Mouse (Mus musculus) lung, embryonic 16.5 days (tissue): ENCODE data around the gene Dffb. TPM values are rescaled to one million over a fixed set of nuclear protein-coding genes. Genes with fewer than 3 reads are reported as not detected.

Experiments
- ATAC-seq: fragments of 200-750 bp; cut with Nextera tagmentation; 2 replicates; pipeline ENCODE4 v1.8.0; 2017; ENCODE audit warnings: low read depth, mild to moderate bottlenecking, moderate library complexity
- H3K27ac ChIP-seq: fragments of 300-500 bp; sonication (generic); 2 replicates; pipeline ENCODE4 v1.5.1; 2014; ENCODE audit warnings: mild to moderate bottlenecking, control low read depth, low read length
- H3K27me3 ChIP-seq: fragments of 300-500 bp; sonication (generic); 2 replicates; pipeline ENCODE4 v1.6.1; 2014; ENCODE audit warnings: low read depth, low read length, mixed read lengths; ENCODE audit not compliant: control insufficient read depth, insufficient read depth
- H3K36me3 ChIP-seq: fragments of 300-500 bp; sonication (generic); 2 replicates; pipeline ENCODE4 v1.6.1; 2014; ENCODE audit warnings: low read length; ENCODE audit not compliant: control insufficient read depth, insufficient read depth
- H3K4me1 ChIP-seq: fragments of 300-500 bp; sonication (generic); replicated peaks from 2 replicates; pipeline ENCODE4 v1.6.1; 2014; ENCODE audit warnings: low read length, mixed read lengths; ENCODE audit not compliant: control insufficient read depth, insufficient read depth
- H3K4me2 ChIP-seq: fragments of 300-500 bp; sonication (generic); 2 replicates; pipeline ENCODE4 v1.6.1; 2014; ENCODE audit warnings: low read depth, low read length, control low read depth
- H3K4me3 ChIP-seq: fragments of 300-500 bp; sonication (generic); 2 replicates; pipeline ENCODE4 v1.5.1; 2014; ENCODE audit warnings: mild to moderate bottlenecking, low read length, control low read depth
- H3K9ac ChIP-seq: fragments of 300-500 bp; sonication (generic); 2 replicates; pipeline ENCODE4 v1.6.1; 2014; ENCODE audit warnings: low read length, control low read depth
- H3K9me3 ChIP-seq: fragments of 300-500 bp; sonication (generic); 2 replicates; pipeline ENCODE4 v1.6.1; 2016; ENCODE audit warnings: low read length; ENCODE audit not compliant: control insufficient read depth
- WGBS: fragments of 180-500 bp; shearing (Covaris S2); extraction: QIAGEN DNeasy Blood & Tissue Kit; methylation state at CpG from one replicate; pipeline ENCODE4 v1.1.7; 2014; 5-methylcytosine and 5-hydroxymethylcytosine counted together
- polyA plus RNA-seq: library from polyadenylated mRNA; unstranded; fragments of >200 nt; fragmentation: Nextera tagmentation; extraction: Ambion mirVana; gene quantifications from 2 replicates; pipeline ENCODE4 v1.2.1, GENCODE M21; 2015

Dffb gene
- polyA plus RNA-seq, 1 experiment from 2014 or later: 13.6 TPM

DNA sequence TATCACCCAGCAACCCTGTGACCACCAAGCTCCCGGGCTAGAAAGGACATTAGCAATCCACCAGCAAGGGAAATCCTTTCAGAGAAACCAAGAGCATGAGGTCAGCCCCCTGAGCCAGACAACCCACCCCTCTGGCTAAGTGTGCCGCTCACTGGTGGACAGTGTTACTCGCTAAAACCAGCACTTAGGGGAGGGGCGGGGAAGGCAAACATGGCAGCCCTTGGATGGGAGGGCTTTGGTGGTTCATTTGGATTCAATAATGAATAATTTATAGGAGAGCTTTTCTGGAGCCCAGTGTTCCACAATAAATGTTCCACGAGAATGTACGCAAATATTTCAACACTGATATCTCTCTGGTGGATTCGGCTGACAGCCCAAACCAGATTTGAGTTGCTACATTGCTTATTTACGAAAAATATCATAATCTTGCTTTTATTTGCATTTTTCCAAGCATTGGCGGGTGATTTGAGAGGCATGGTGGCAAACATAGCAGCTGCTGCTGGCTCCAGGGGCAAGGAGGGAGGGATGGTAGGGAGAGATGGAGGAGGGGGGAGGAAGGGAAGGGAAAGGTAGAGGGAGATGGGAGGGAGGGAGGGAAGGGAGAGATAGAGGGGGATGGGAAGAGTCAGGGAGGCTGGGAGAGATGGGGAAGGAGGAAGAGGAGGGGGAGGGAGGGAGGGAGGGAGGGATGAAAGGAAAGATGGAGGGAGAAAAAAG is 54.3 kb downstream of the Dffb start:
- WGBS: 55% methylated on average over 9 of the region's 9 CpGs
- H3K4me3 ChIP-seq: no peak overlapping the region
- no peaks in the 10 kb centered on the region for H3K27me3 ChIP-seq
- H3K9ac ChIP-seq: no peak overlapping the region
- H3K4me1 ChIP-seq: no peaks in the 10 kb centered on the region
- no peaks in the 10 kb centered on the region for H3K36me3 ChIP-seq
- no peaks in the 10 kb centered on the region for H3K9me3 ChIP-seq
- no peak overlapping the region for H3K4me2 ChIP-seq
- no peak for ATAC-seq
- H3K27ac ChIP-seq: no peak overlapping the region

DNA sequence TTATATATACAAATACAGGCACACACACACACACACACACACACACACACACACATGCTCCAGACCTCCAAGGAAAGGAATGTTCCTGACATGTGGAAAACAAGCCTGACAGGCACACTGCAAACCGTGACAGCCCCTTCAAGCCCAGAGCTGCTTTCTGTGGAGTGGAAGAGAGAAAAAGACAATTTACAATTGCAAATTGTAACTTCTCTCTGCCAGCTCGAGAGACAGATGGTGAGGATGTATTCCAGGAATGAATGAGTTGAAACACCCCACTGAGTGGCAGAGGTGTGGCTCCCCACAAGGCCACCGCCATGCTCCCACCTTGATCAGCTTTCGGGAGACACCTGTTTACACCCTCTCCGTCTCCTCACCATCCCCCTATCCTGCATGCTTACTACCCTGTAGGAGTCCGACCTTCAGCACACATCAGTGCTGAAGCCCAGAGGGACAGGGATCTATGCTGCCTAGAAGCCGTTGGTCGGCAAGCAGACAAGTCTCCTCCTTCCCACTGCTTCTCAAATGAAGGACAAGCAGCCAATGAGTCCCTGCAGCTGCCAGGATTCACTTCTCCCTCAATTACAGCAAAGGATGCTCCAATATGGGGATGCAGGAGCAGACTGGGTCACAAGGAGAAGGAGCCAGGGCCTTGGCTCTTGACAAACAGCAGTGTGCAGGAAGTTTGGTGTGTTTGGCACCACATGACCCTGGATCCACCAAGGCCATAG is 57.0 kb downstream of the Dffb start:
- H3K27ac ChIP-seq: no peak overlapping the region
- no peaks in the 10 kb centered on the region for H3K9me3 ChIP-seq
- H3K4me1 ChIP-seq: no peaks in the 10 kb centered on the region
- H3K27me3 ChIP-seq: no peaks in the 10 kb centered on the region
- no peaks in the 10 kb centered on the region for H3K36me3 ChIP-seq
- H3K4me2 ChIP-seq: no peak overlapping the region
- no peak overlapping the region for H3K9ac ChIP-seq
- WGBS: 30% methylated on average over 8 of the region's 8 CpGs
- ATAC-seq: no peak
- H3K4me3 ChIP-seq: no peak overlapping the region

Other genes with a start within 250 kb of the Dffb start
- 81.8 and 85.5 TPM in 2 replicates for gene A430005L14Rik, start 17.9 kb downstream of the Dffb start, polyA plus RNA-seq
- gene Cep104, start 68 bp upstream of the Dffb start, polyA plus RNA-seq: 16.1 and 17.3 TPM in 2 replicates
- 12.2 and 12.8 TPM in 2 replicates for gene Lrrc47, start 36.6 kb upstream of the Dffb start, polyA plus RNA-seq
- 42.5 and 44.7 TPM in 2 replicates for gene Smim1, start 51.1 kb upstream of the Dffb start, polyA plus RNA-seq
- gene Ccdc27, start 67.6 kb upstream of the Dffb start, polyA plus RNA-seq: not detected in 2 replicates
- gene Trp73, start 165.1 kb upstream of the Dffb start, polyA plus RNA-seq: 3.4 and 5.2 TPM in 2 replicates
- 36.0 and 39.2 TPM in 2 replicates for gene Wrap73, start 167.2 kb upstream of the Dffb start, polyA plus RNA-seq
- gene Tprgl, start 185.5 kb upstream of the Dffb start, polyA plus RNA-seq: 144 and 148 TPM in 2 replicates
- 23.4 and 28.2 TPM in 2 replicates for gene Megf6, start 195.6 kb upstream of the Dffb start, polyA plus RNA-seq